Mouse (Mus musculus): ENCODE measurements around the gene Rasal2.

DNA sequence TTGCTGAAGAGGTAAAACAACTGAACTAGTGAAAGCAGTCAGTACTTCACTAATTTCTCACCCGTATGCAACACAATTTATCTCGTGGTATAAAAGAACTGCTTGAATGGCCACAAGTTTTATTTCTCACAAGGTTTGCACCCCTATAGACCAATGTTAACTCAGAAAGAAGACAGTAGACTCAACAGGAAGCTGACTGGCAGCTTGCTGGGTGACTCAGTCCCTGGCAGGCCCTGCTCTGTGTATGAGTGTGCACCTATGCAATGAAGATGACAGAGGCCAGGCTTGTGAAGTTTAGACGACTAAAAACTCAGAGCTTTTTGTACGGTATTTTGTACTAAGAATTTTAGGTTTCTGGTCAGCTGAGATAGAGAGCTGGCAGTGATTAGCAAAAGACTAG, 180.0 kb downstream of the Rasal2 start:
- no peak for TF ChIP-seq CTCF (IDR thresholded peaks at IDR 0.05; ENCODE audit: control insufficient read depth, insufficient read depth, insufficient read length)
- TF ChIP-seq USF1 (IDR thresholded peaks at IDR 0.05; ENCODE audit: low read depth): no peak
- no peak for TF ChIP-seq MYOG (IDR thresholded peaks at IDR 0.05; ENCODE audit: control insufficient read depth, extremely low read depth, insufficient read length)
- no peak for TF ChIP-seq MAX (IDR thresholded peaks at IDR 0.05)
